Mouse (Mus musculus) liver, embryonic 15.5 days (tissue): ENCODE measurements at regions not wholly inside any gene's neighbourhood (a gene's known extent, or its start where the extent isn't known, plus 50 kb on each side); places are given as distances from the start of the nearest gene placed in this dataset.

Experiments
- ATAC-seq: fragments of 200-750 bp; cut with Nextera tagmentation; 2 replicates; pipeline ENCODE4 v1.8.0; 2017; ENCODE audit warnings: moderate number of reproducible peaks, mild to moderate bottlenecking, moderate library complexity; ENCODE audit not compliant: insufficient read depth
- H3K27ac ChIP-seq: fragments of 300-500 bp; sonication (generic); replicated peaks from 2 replicates; pipeline ENCODE4 v1.5.1; 2015; ENCODE audit warnings: mild to moderate bottlenecking, inconsistent platforms
- H3K27me3 ChIP-seq: fragments of 300-500 bp; sonication (generic); 2 replicates; pipeline ENCODE4 v1.6.1; 2015; ENCODE audit warnings: mild to moderate bottlenecking, inconsistent platforms
- H3K36me3 ChIP-seq: fragments of 300-500 bp; sonication (generic); replicated peaks from 2 replicates; pipeline ENCODE4 v1.6.1; 2015; ENCODE audit warnings: moderate library complexity, mild to moderate bottlenecking, inconsistent platforms
- H3K4me1 ChIP-seq: fragments of 300-500 bp; sonication (generic); replicated peaks from 2 replicates; pipeline ENCODE4 v1.6.1; 2015; ENCODE audit warnings: inconsistent platforms
- H3K4me2 ChIP-seq: fragments of 300-500 bp; sonication (generic); 2 replicates; pipeline ENCODE4 v1.6.1; 2015; ENCODE audit warnings: moderate library complexity, mild to moderate bottlenecking, inconsistent platforms
- H3K4me3 ChIP-seq: fragments of 300-500 bp; sonication (generic); replicated peaks from 2 replicates; pipeline ENCODE4 v1.5.1; 2015; ENCODE audit warnings: mild to moderate bottlenecking, inconsistent platforms
- H3K9ac ChIP-seq: fragments of 300-500 bp; sonication (generic); 2 replicates; pipeline ENCODE4 v1.6.1; 2015; ENCODE audit warnings: moderate library complexity, mild to moderate bottlenecking, inconsistent platforms
- H3K9me3 ChIP-seq: fragments of 300-500 bp; sonication (generic); replicated peaks from 2 replicates; pipeline ENCODE4 v1.6.1; 2016; ENCODE audit warnings: inconsistent platforms
- WGBS: fragments of 180-500 bp; shearing (Covaris S2); methylation state at CpG from one replicate; pipeline ENCODE4 v1.1.7; 2015; ENCODE audit warnings: mixed read lengths; ENCODE audit not compliant: insufficient replicate concordance; 5-methylcytosine and 5-hydroxymethylcytosine counted together

GRCm38 (mm10) chr15:68535297-68536054, 2034.8 kb upstream of the Lrrc6 start:
- Histone ChIP-seq H3K4me3 (no peak overlapping the region), H3K27me3 (no peaks in the 10 kb centered on the region), H3K9me3 (no peaks in the 10 kb centered on the region), H3K9ac (no peak overlapping the region), H3K27ac (no peak overlapping the region), H3K36me3 (no peaks in the 10 kb centered on the region), H3K4me1 (no peaks in the 10 kb centered on the region), H3K4me2 (no peak overlapping the region)
- ATAC-seq, result no peak
- WGBS, result 51% methylated on average over 10 of the region's 10 CpGs

- H3K4me2 ChIP-seq, result no peak overlapping the region
- H3K4me3 ChIP-seq, result no peak overlapping the region
- no peaks in the 10 kb centered on the region for H3K9me3 ChIP-seq
- ATAC-seq, result no peak
- H3K27me3 ChIP-seq, result no peaks in the 10 kb centered on the region
- H3K9ac ChIP-seq, result no peak overlapping the region
- WGBS, result 42% methylated on average over 2 of the region's 2 CpGs
- no peaks in the 10 kb centered on the region for H3K4me1 ChIP-seq
- H3K36me3 ChIP-seq, result no peaks in the 10 kb centered on the region
- H3K27ac ChIP-seq, result no peak overlapping the region
These were observed 2020.0 kb upstream of the Lrrc6 start for GRCm38 (mm10) chr15:68520759-68521158.

GRCm38 (mm10) chr15:68512431-68512830, 2011.7 kb upstream of the Lrrc6 start:
- no peak overlapping the region for H3K27ac ChIP-seq
- 65% methylated on average over 2 of the region's 2 CpGs for WGBS
- H3K36me3 ChIP-seq, result no peaks in the 10 kb centered on the region
- H3K27me3 ChIP-seq, result no peaks in the 10 kb centered on the region
- ATAC-seq, result no peak
- H3K9me3 ChIP-seq, result no peaks in the 10 kb centered on the region
- H3K9ac ChIP-seq, result no peak overlapping the region
- H3K4me3 ChIP-seq, result no peak overlapping the region
- H3K4me1 ChIP-seq, result no peaks in the 10 kb centered on the region
- H3K4me2 ChIP-seq, result no peak overlapping the region

GRCm38 (mm10) chr15:68508190-68508589, 2007.5 kb upstream of the Lrrc6 start:
- Histone ChIP-seq H3K4me3 (no peak overlapping the region), H3K9ac (no peak overlapping the region), H3K27ac (no peak overlapping the region), H3K27me3 (no peaks in the 10 kb centered on the region), H3K36me3 (no peaks in the 10 kb centered on the region), H3K4me1 (no peaks in the 10 kb centered on the region), H3K4me2 (no peak overlapping the region), H3K9me3 (no peaks in the 10 kb centered on the region)
- no peak for ATAC-seq
- WGBS, result 66% methylated on average over 5 of the region's 5 CpGs

GRCm38 (mm10) chr15:68506093-68506492, 2005.4 kb upstream of the Lrrc6 start:
- H3K36me3 ChIP-seq, result no peaks in the 10 kb centered on the region
- WGBS, result 30% methylated on average over 2 of the region's 2 CpGs
- no peak for ATAC-seq
- no peak overlapping the region for H3K9ac ChIP-seq
- no peak overlapping the region for H3K27ac ChIP-seq
- H3K4me2 ChIP-seq, result no peak overlapping the region
- no peaks in the 10 kb centered on the region for H3K27me3 ChIP-seq
- no peak overlapping the region for H3K4me3 ChIP-seq
- no peaks in the 10 kb centered on the region for H3K9me3 ChIP-seq
- no peaks in the 10 kb centered on the region for H3K4me1 ChIP-seq

GRCm38 (mm10) chr15:68496438-68496837, 1995.7 kb upstream of the Lrrc6 start:
- H3K27me3 ChIP-seq, result no peaks in the 10 kb centered on the region
- no peak overlapping the region for H3K4me2 ChIP-seq
- no peak overlapping the region for H3K4me3 ChIP-seq
- no peaks in the 10 kb centered on the region for H3K36me3 ChIP-seq
- no peak overlapping the region for H3K27ac ChIP-seq
- 55% methylated on average over 2 of the region's 2 CpGs for WGBS
- ATAC-seq, result no peak
- no peaks in the 10 kb centered on the region for H3K9me3 ChIP-seq
- H3K9ac ChIP-seq, result no peak overlapping the region
- H3K4me1 ChIP-seq, result no peaks in the 10 kb centered on the region

DNA sequence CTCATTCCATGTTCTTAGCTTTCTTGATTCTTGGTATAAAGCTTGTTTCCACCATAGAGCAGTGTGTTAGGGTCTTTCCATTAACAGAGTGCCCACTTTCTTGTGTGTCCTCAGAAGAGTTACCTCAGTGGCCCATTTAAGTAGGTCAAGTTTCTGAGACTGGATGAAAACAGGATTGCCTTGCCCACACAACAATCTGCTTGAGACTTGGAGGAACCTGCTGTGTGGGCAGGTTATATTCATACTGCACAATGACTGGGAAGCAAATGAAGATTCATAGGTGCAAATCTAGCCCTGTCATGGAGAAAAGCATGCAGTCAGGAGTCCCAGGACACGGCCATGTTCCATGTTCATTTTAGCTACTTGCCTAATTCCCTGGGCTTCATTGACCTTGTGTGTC, 1984.1 kb upstream of the Lrrc6 start:
- no peak for ATAC-seq
- 36% methylated on average over 1 of the region's 1 CpGs for WGBS
- Histone ChIP-seq H3K9ac (no peak overlapping the region), H3K4me2 (no peak overlapping the region), H3K36me3 (no peaks in the 10 kb centered on the region), H3K4me3 (no peak overlapping the region), H3K9me3 (no peaks in the 10 kb centered on the region), H3K27me3 (no peaks in the 10 kb centered on the region), H3K4me1 (no peaks in the 10 kb centered on the region), H3K27ac (no peak overlapping the region)

- Histone ChIP-seq H3K4me3 (no peak overlapping the region), H3K27ac (no peak overlapping the region), H3K27me3 (no peaks in the 10 kb centered on the region), H3K9ac (no peak overlapping the region), H3K4me1 (no peaks in the 10 kb centered on the region), H3K4me2 (no peak overlapping the region), H3K9me3 (no peaks in the 10 kb centered on the region), H3K36me3 (no peaks in the 10 kb centered on the region)
- ATAC-seq, result no peak
- WGBS, result 69% methylated on average over 5 of the region's 5 CpGs
These were observed 1977.0 kb upstream of the Lrrc6 start for GRCm38 (mm10) chr15:68477745-68478144.

GRCm38 (mm10) chr15:68471928-68472327, 1971.2 kb upstream of the Lrrc6 start:
- WGBS, result 74% methylated on average over 4 of the region's 4 CpGs
- Histone ChIP-seq H3K27me3 (no peaks in the 10 kb centered on the region), H3K9ac (no peak overlapping the region), H3K27ac (no peak overlapping the region), H3K4me3 (no peak overlapping the region), H3K4me2 (no peak overlapping the region), H3K9me3 (no peaks in the 10 kb centered on the region), H3K4me1 (no peaks in the 10 kb centered on the region), H3K36me3 (no peaks in the 10 kb centered on the region)
- ATAC-seq, result no peak

- Histone ChIP-seq H3K4me3 (no peak overlapping the region), H3K4me1 (no peaks in the 10 kb centered on the region), H3K4me2 (no peak overlapping the region), H3K9me3 (no peaks in the 10 kb centered on the region), H3K36me3 (no peaks in the 10 kb centered on the region), H3K27ac (no peak overlapping the region), H3K27me3 (no peaks in the 10 kb centered on the region), H3K9ac (no peak overlapping the region)
- no peak for ATAC-seq
- WGBS, result 45% methylated on average over 3 of the region's 3 CpGs
These were observed 1962.1 kb upstream of the Lrrc6 start for GRCm38 (mm10) chr15:68462851-68463250.

DNA sequence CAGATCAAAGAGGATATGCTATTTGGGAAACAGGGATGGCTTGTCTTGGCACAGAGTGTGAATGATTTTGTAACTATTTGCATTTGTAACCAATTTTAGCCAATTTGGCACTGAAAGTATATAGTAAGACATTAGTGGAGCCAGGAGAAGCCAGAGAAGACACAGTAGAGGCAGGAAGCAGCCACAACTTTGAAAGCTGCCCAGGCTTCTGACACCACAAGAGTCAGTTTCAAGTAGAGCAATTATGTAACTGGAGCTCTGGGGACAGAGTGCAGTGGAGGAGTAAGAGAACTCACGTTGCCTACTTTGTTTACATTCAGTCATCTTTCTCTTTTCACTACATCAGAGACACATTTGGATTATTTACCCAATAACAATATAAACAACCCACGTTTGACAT, 1956.5 kb upstream of the Lrrc6 start:
- no peaks in the 10 kb centered on the region for H3K9me3 ChIP-seq
- WGBS, result 34% methylated on average over 2 of the region's 2 CpGs
- H3K4me2 ChIP-seq, result no peak overlapping the region
- H3K9ac ChIP-seq, result no peak overlapping the region
- H3K4me1 ChIP-seq, result no peaks in the 10 kb centered on the region
- no peaks in the 10 kb centered on the region for H3K27me3 ChIP-seq
- no peak for ATAC-seq
- no peak overlapping the region for H3K4me3 ChIP-seq
- H3K27ac ChIP-seq, result no peak overlapping the region
- no peaks in the 10 kb centered on the region for H3K36me3 ChIP-seq

GRCm38 (mm10) chr15:68451971-68452370, 1951.3 kb upstream of the Lrrc6 start:
- Histone ChIP-seq H3K36me3 (no peaks in the 10 kb centered on the region), H3K4me1 (no peaks in the 10 kb centered on the region), H3K4me2 (no peak overlapping the region), H3K27me3 (no peaks in the 10 kb centered on the region), H3K4me3 (no peak overlapping the region), H3K9ac (no peak overlapping the region), H3K9me3 (no peaks in the 10 kb centered on the region), H3K27ac (no peak overlapping the region)
- ATAC-seq, result no peak
- WGBS, result 19% methylated on average over 2 of the region's 2 CpGs
